9 mouse cellular contexts compared by ENCODE assay signal in the genomic region with DNA sequence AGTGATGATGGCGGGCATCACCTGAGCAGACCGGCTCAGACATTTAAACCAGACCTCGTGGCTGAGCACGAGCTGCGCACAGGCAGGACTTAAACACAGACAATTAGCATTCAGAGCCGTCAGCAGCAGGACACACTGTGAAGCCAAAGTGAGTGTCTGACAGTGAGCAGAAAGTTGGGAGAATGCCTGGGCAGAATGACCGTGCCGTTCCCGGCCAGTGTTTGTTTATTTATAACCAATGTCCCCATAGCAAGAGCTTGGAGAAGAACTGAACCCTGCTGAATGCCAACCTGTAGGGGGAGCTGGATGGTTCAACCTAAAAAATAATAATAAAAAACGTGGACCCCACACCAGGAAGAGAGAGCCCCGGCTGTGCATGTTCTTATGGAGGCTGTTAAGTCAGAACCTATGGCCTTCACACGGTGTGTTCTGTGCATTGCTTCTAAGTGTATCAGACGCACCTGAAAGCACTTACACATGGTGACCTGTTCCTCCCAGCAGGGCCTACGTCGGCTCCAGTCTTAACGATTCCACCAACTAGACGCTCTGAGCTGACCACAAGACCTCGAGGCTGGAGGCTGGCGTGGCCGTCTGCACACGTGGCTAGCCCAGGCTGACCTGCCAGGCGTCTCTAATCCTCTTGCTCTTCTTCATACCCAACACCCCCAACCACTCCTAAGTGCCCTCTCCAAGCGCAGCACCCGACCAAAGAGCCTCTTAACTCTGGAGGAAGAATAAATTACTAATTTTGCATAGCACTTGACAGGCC. TPM values are rescaled to one million over a fixed set of nuclear protein-coding genes. Genes with fewer than 3 reads are reported as not detected.
A peak's percentile ranks its signal among the peaks of the same experiment; 100 is the strongest.
DNase-seq lines count a peak whose midpoint lies in the region; ATAC-seq lines count a peak whose summit lies in the region.
"Had no signal": no experiment of that assay in that cellular context is flagged by ENCODE, and none has a peak within 500 bp of the region (broad histone marks: within the 10 kb centered on the region; RNA-seq: fewer than 3 reads in every experiment).

No protein-coding gene starts in this region.

- H3K4me3 ChIP-seq in neural tube, embryonic 12.5 days = no peak overlapping the region
- no peak overlapping the region for H3K4me3 ChIP-seq in heart, embryonic 11.5 days (ENCODE audit: low read depth, low read length)

- WGBS in neural tube, embryonic 12.5 days = 74% methylated on average over 24 of the region's 24 CpGs
- WGBS in heart, embryonic 11.5 days (ENCODE audit: insufficient replicate concordance) = 56% methylated on average over 24 of the region's 24 CpGs

- no peak for DNase-seq in neural tube, embryonic 10.5 days (ENCODE audit: extremely low spot score, low spot score)
- DNase-seq in cerebellum, adult 9-11 months = peak; percentile 81
- DNase-seq in kidney, postnatal 14 days = peak; percentile 81
- DNase-seq in lung, postnatal 4 days = peak; percentile 83 to 92
- DNase-seq in spleen, adult 18-20 months = no peak

- H3K4me2 ChIP-seq in neural tube, embryonic 12.5 days (replicated peaks) = no peak overlapping the region
- peak overlapping the region; percentile 27 for H3K4me2 ChIP-seq in heart, embryonic 11.5 days

- no peaks in the 10 kb centered on the region for H3K9me3 ChIP-seq in neural tube, embryonic 12.5 days
- no peaks in the 10 kb centered on the region for H3K9me3 ChIP-seq in heart, embryonic 11.5 days (replicated peaks; ENCODE audit: control insufficient read depth, low read length)

- peaks cover 50% of the 10 kb centered on the region for H3K36me3 ChIP-seq in neural tube, embryonic 12.5 days
- H3K36me3 ChIP-seq in heart, embryonic 11.5 days (ENCODE audit: control insufficient read depth, insufficient read depth, low read length) = peaks cover 8% of the 10 kb centered on the region

- H3K4me1 ChIP-seq in neural tube, embryonic 12.5 days = no peaks in the 10 kb centered on the region; the same call in 1 of the 2 replicates
- peaks cover 11% of the 10 kb centered on the region for H3K4me1 ChIP-seq in heart, embryonic 11.5 days (ENCODE audit: control insufficient read depth, insufficient read depth, low read length)

- H3K9ac ChIP-seq in neural tube, embryonic 12.5 days = 0 out of 2 replicates have a peak overlapping the region, but pooled peaks have one; percentile 29
- no peak overlapping the region; the same call in 1 of the 2 replicates for H3K9ac ChIP-seq in heart, embryonic 11.5 days (ENCODE audit: low read depth, low read length)

- no peak overlapping the region for H3K27ac ChIP-seq in neural tube, embryonic 12.5 days
- peak overlapping the region; percentile 60 for H3K27ac ChIP-seq in heart, embryonic 11.5 days (ENCODE audit: low read depth, low read length)

- no peaks in the 10 kb centered on the region for H3K27me3 ChIP-seq in neural tube, embryonic 12.5 days (replicated peaks)
- H3K27me3 ChIP-seq in heart, embryonic 11.5 days (ENCODE audit: control insufficient read depth, insufficient read depth, low read length) = no peaks in the 10 kb centered on the region

- no peak for ATAC-seq in neural tube, embryonic 12.5 days (ENCODE audit: low FRiP score, low read depth)
- ATAC-seq in heart, embryonic 11.5 days (replicated peaks; ENCODE audit: insufficient number of reproducible peaks, low FRiP score, low TSS enrichment) = no peak
- no peak for ATAC-seq in granulocyte monocyte progenitor cell, adult 5-6 weeks (replicated peaks; ENCODE audit: poor library complexity, severe bottlenecking)

RNA-seq across cellular contexts. Expression of gene Med24, which starts 7.6 kb away (rescaled TPM):
- polyA plus RNA-seq in neural tube, embryonic 12.5 days (2016; fragmentation: Nextera tagmentation; extraction: Ambion mirVana) = 78.7 and 80.0 TPM in 2 replicates
- polyA plus RNA-seq in heart, embryonic 11.5 days (2014; fragmentation: Nextera tagmentation; extraction: Ambion mirVana) = 31.6 and 42.1 TPM in 2 replicates
- total RNA-seq in granulocyte monocyte progenitor cell, adult 5-6 weeks (2014; fragmentation: Nextera tagmentation) = 57.3 and 68.2 TPM in 2 replicates
- total RNA-seq in granulocyte monocyte progenitor cell, adult 5-6 weeks (2017) = 37.6 and 42.6 TPM in 2 replicates

RNA-seq across cellular contexts. Expression of gene Thra, which starts 18.8 kb away (rescaled TPM):
- 56.9 and 67.0 TPM in 2 replicates for polyA plus RNA-seq in neural tube, embryonic 12.5 days (2016; fragmentation: Nextera tagmentation; extraction: Ambion mirVana)
- 32.2 and 35.7 TPM in 2 replicates for polyA plus RNA-seq in heart, embryonic 11.5 days (2014; fragmentation: Nextera tagmentation; extraction: Ambion mirVana)
- total RNA-seq in granulocyte monocyte progenitor cell, adult 5-6 weeks (2014; fragmentation: Nextera tagmentation) = 39.3 and 39.5 TPM in 2 replicates
- 23.0 and 24.2 TPM in 2 replicates for total RNA-seq in granulocyte monocyte progenitor cell, adult 5-6 weeks (2017)

RNA-seq across cellular contexts. Expression of gene Csf3, which starts 20.6 kb away (rescaled TPM):
- polyA plus RNA-seq in neural tube, embryonic 12.5 days (2016; fragmentation: Nextera tagmentation; extraction: Ambion mirVana) = not detected in 2 replicates
- polyA plus RNA-seq in heart, embryonic 11.5 days (2014; fragmentation: Nextera tagmentation; extraction: Ambion mirVana) = not detected in 2 replicates
- total RNA-seq in granulocyte monocyte progenitor cell, adult 5-6 weeks (2014; fragmentation: Nextera tagmentation) = not detected in 2 replicates
- total RNA-seq in granulocyte monocyte progenitor cell, adult 5-6 weeks (2017) = not detected in 2 replicates
- polyA plus RNA-seq: liver, embryonic 16.5 days had no signal

RNA-seq across cellular contexts. Expression of gene Psmd3, which starts 39.3 kb away (rescaled TPM):
- polyA plus RNA-seq in neural tube, embryonic 12.5 days (2016; fragmentation: Nextera tagmentation; extraction: Ambion mirVana) = 231 and 234 TPM in 2 replicates
- 122 and 131 TPM in 2 replicates for polyA plus RNA-seq in heart, embryonic 11.5 days (2014; fragmentation: Nextera tagmentation; extraction: Ambion mirVana)
- 77.3 and 81.3 TPM in 2 replicates for total RNA-seq in granulocyte monocyte progenitor cell, adult 5-6 weeks (2014; fragmentation: Nextera tagmentation)
- total RNA-seq in granulocyte monocyte progenitor cell, adult 5-6 weeks (2017) = 67.4 and 90.0 TPM in 2 replicates

RNA-seq across cellular contexts. Expression of gene Nr1d1, which starts 53.5 kb away (rescaled TPM):
- polyA plus RNA-seq in neural tube, embryonic 12.5 days (2016; fragmentation: Nextera tagmentation; extraction: Ambion mirVana) = 1.5 and 2.1 TPM in 2 replicates
- polyA plus RNA-seq in heart, embryonic 11.5 days (2014; fragmentation: Nextera tagmentation; extraction: Ambion mirVana) = 5.6 and 6.4 TPM in 2 replicates
- total RNA-seq in granulocyte monocyte progenitor cell, adult 5-6 weeks (2014; fragmentation: Nextera tagmentation) = 2.3 and 2.8 TPM in 2 replicates
- total RNA-seq in granulocyte monocyte progenitor cell, adult 5-6 weeks (2017) = 1.2 TPM in 1 of 2 replicates, not detected in the other

Comparison
In these comparisons a context has a peak if more than half of its experiments do, and no peak if none do; other contexts are left out.
1. DNase-seq: peak in cerebellum, adult 9-11 months (single experiment), kidney, postnatal 14 days (single experiment) and lung, postnatal 4 days (2 of 2); none in neural tube, embryonic 10.5 days (single experiment) and spleen, adult 18-20 months (0 of 2).